Mouse (Mus musculus) C2C12 (cell line): ENCODE results near the gene Brpf1. TPM values are rescaled to one million over a fixed set of nuclear protein-coding genes. Genes with fewer than 3 reads are reported as not detected.

Experiments
- H3K27me3 ChIP-seq: one replicate; pipeline ENCODE4 v1.6.1; 2011; ENCODE audit not compliant: control insufficient read depth, insufficient read depth, insufficient read length
- H3K36me3 ChIP-seq: one replicate; pipeline ENCODE4 v1.6.1; 2011; ENCODE audit not compliant: control insufficient read depth, insufficient read depth
- H3K4me3 ChIP-seq: one replicate; pipeline ENCODE4 v1.5.1; 2011; ENCODE audit warnings: mild to moderate bottlenecking, control low read depth; ENCODE audit not compliant: poor library complexity, insufficient read depth, severe bottlenecking
- H3K79me2 ChIP-seq: one replicate; pipeline ENCODE4 v1.6.1; 2011; ENCODE audit not compliant: control insufficient read depth, insufficient read depth
- H3K79me3 ChIP-seq: one replicate; pipeline ENCODE4 v1.6.1; 2011; ENCODE audit warnings: low read depth, control low read depth
- H3ac ChIP-seq: one replicate; pipeline ENCODE3; 2011; ENCODE audit warnings: low read depth; ENCODE audit not compliant: control insufficient read depth, insufficient read length
- CEBPB ChIP-seq: IDR thresholded peaks from one replicate; pipeline ENCODE4 v1.6.1; 2011; ENCODE audit warnings: low read depth, mild to moderate bottlenecking, control low read depth, moderate library complexity
- CTCF ChIP-seq: IDR thresholded peaks from one replicate; pipeline ENCODE4 v1.5.1; 2011; ENCODE audit not compliant: control insufficient read depth, insufficient read depth, insufficient read length
- FOSL1 ChIP-seq: IDR thresholded peaks from one replicate; pipeline ENCODE4 v1.8.0; 2011; ENCODE audit warnings: mild to moderate bottlenecking, low read length; ENCODE audit not compliant: poor library complexity, insufficient read depth, severe bottlenecking
- MAX ChIP-seq: IDR thresholded peaks from one replicate; pipeline ENCODE4 v1.6.1; 2011; ENCODE audit warnings: mild to moderate bottlenecking, control low read depth
- MYOD1 ChIP-seq: IDR thresholded peaks from one replicate; pipeline ENCODE4 v1.6.1; 2011; ENCODE audit warnings: low read depth; ENCODE audit not compliant: control insufficient read depth, insufficient read length
- MYOG ChIP-seq: IDR thresholded peaks from one replicate; pipeline ENCODE4 v1.6.1; 2011; ENCODE audit not compliant: control insufficient read depth, insufficient read length; ENCODE audit errors: extremely low read depth
- USF1 ChIP-seq: IDR thresholded peaks from one replicate; pipeline ENCODE4 v1.6.1; 2011; ENCODE audit warnings: low read depth, mild to moderate bottlenecking, control low read depth, moderate library complexity
- polyA plus RNA-seq: library from polyadenylated mRNA; unstranded; fragments of >200 nt; fragmentation: generic; extraction: Trizol; gene quantifications from one replicate; pipeline ENCODE4 v1.2.1, GENCODE M21; 2012; ENCODE audit warnings: missing spikeins

The Brpf1 gene
- polyA plus RNA-seq, 1 experiment: 16.1 TPM

DNA sequence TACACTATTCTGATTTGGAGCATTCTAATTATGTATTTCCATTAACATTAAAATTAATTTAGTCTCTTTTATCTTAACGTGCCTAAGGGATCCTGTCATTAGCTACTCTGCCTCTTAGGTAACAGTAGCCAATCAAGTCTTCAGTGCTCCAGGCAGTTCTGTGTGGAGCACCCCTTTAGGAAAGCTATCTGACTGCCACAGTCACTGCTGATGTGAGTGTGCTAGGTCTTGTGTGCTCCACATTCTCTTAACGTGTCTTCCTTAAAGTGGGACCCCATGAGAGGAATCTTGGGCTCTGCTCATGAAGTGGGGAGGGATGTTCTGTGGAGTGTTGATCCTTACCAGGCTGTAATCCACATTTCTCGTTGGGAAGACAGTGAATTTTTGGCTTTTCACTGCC, 34.6 kb upstream of the Brpf1 start:
- Histone ChIP-seq H3K27me3 (no peaks in the 10 kb centered on the region), H3ac (no peak overlapping the region), H3K4me3 (no peak overlapping the region), H3K79me3 (no peaks in the 10 kb centered on the region), H3K79me2 (no peaks in the 10 kb centered on the region), H3K36me3 (peaks cover 20% of the 10 kb centered on the region)
- TF ChIP-seq USF1 (no peak), CTCF (no peak), CEBPB (no peak), MYOD1 (no peak), MAX (no peak), FOSL1 (no peak), MYOG (no peak)

DNA sequence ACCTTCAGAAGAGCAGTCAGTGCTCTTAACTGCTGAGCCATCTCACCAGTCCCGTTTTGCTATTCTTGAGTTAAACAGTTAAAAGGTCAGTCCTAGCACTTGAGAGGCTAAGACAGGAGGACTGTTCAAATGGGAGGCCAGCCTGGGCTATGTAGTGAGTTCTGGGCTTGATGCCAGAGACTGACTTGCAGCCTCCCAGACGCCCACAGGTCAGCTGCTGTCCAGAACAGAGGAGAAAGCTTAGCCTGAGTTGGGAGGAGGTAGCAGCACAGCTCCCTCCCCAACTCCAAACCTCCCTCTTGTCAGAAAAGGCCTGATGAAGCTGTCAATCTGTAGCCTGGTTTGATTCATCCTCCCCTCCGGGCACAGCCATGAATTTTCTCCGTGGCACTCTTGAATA, 30.1 kb upstream of the Brpf1 start:
- H3K4me3 ChIP-seq: no peak overlapping the region
- peaks cover 2% of the 10 kb centered on the region for H3K36me3 ChIP-seq

DNA sequence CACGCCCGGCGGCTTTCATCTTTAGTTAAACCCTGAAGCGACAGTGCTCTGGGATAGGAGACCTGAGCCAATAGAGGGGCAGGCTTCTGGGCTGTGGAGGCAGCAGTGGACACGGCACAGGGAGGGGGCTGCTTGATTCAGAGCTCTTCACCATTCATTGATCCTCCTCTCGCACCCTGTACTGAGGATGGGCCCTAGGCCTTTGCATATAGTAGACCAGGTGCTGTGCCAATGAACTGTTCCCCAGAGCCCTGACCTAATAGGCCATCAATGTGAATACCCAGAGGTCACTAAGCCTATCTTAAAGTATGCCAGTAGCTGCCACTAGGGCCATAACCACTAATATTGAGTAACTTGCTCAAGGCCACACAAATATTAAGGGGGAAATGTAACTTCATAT, 25.3 kb upstream of the Brpf1 start:
- H3K36me3 ChIP-seq: no peaks in the 10 kb centered on the region
- H3K4me3 ChIP-seq: no peak overlapping the region
- H3K79me2 ChIP-seq: no peaks in the 10 kb centered on the region
- H3K27me3 ChIP-seq: peaks cover 27% of the 10 kb centered on the region
- H3K79me3 ChIP-seq: no peaks in the 10 kb centered on the region
- H3ac ChIP-seq: no peak overlapping the region
- TF ChIP-seq FOSL1 (no peak), CTCF (no peak)

More for the DNA sequence above, 30.1 kb upstream of the Brpf1 start:
- Histone ChIP-seq H3K27me3 (no peaks in the 10 kb centered on the region), H3ac (no peak overlapping the region), H3K79me2 (no peaks in the 10 kb centered on the region), H3K79me3 (no peaks in the 10 kb centered on the region)
- TF ChIP-seq FOSL1: no peak
- TF ChIP-seq USF1: no peak
- no peak for TF ChIP-seq CEBPB
- TF ChIP-seq CTCF: no peak
- no peak for TF ChIP-seq MAX
- TF ChIP-seq MYOD1: no peak
- no peak for TF ChIP-seq MYOG

DNA sequence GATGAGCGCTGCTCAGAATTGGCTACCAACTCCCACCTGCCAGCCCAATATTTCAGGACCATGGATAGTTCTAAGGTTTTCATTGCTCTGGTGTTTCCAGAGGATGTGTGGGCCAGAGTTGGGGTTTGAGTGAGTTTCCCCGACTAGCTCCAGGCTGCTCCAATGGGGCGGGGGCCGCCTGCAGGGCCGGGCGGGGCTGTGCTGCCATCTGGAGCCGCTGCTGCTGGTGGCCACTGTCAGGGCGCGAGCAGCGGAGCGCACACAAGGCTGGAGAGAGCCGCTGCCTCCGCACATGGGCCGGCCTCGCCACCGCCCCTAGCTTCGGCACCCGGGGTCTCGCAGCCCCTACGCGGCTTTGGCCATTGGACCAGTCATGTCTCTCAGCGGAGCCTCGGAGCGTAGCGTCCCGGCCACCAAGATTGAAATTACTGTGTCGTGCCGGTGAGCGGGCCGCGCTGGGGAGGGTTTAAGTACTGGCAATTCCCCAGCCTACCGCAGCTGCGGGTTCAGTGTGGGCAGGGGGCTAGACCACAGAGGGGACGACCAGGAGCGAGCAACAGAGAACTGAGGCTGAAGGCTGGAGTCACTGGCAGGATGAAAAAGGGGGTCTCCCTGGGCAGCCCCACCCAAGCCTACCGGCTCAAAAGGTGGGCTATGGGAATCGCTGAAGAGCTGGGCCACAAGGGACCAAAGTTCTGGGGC, 24.7 kb upstream of the Brpf1 start, which contains the start of gene Cpne9:
Gene Cpne9 (plus strand): TSS at position 207 of the 702 bp plus-strand sequence.
- H3K4me3 ChIP-seq: no peak within 1 kb of the TSS
- no peak for TF ChIP-seq CTCF
- no peak for TF ChIP-seq MAX
- no peak for TF ChIP-seq USF1
- TF ChIP-seq CEBPB: no peak
- TF ChIP-seq MYOD1: no peak
- no peaks in the 10 kb centered on the region for H3K36me3 ChIP-seq
- H3K79me3 ChIP-seq: no peaks in the 10 kb centered on the region
- H3K27me3 ChIP-seq: peaks cover 29% of the 10 kb centered on the region
- H3K79me2 ChIP-seq: no peaks in the 10 kb centered on the region
- no peak within 1 kb of the TSS for H3ac ChIP-seq

DNA sequence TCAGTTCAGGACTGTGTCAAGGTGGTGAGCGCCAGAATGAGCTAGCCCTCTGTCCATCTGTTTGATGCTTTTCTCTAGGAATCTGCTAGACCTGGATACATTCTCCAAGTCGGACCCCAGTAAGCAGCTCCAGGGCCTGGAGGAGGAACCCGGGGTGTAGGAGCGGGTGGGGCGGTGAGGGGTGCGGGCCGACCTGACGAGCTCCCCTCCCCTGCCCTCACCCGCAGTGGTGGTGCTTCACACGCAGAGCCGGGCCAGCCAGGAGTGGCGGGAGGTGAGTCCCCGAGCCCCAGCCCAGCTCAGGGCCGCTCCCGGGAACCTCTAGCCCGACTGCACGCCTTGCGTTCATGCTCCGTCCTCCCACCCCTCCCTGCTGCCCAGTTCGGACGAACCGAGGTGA, 24.0 kb upstream of the Brpf1 start:
- Histone ChIP-seq H3K79me2 (no peaks in the 10 kb centered on the region), H3K36me3 (no peaks in the 10 kb centered on the region), H3K27me3 (peaks cover 33% of the 10 kb centered on the region), H3K4me3 (no peak overlapping the region), H3K79me3 (no peaks in the 10 kb centered on the region), H3ac (no peak overlapping the region)
- TF ChIP-seq MYOD1 (no peak), MYOG (no peak), FOSL1 (no peak), MAX (no peak), CTCF (no peak), USF1 (no peak)

DNA sequence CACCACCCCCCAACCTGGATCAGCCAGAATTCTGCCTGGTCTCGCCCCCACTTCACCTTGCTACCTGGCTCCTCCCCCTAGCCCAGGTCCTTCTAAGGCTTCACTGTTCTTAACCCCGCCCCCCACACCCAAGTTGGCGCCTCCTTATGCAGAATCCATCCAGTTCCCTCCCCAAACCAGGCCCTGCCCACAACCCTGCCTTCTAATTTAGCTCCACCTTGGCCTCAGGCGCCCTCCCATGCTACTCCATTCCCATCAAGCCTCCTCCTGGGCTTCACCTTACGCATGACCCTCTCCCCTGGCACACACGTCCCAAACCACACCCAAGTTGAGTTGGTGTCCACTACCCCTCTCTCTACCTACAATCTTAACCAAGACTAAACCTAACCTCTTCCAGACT, 23.4 kb upstream of the Brpf1 start:
- no peak overlapping the region for H3K4me3 ChIP-seq
- H3K79me2 ChIP-seq: no peaks in the 10 kb centered on the region
- H3K27me3 ChIP-seq: peaks cover 33% of the 10 kb centered on the region

More for the DNA sequence above, 23.4 kb upstream of the Brpf1 start:
- no peak overlapping the region for H3ac ChIP-seq
- TF ChIP-seq CEBPB: no peak
- no peak for TF ChIP-seq MYOG
- TF ChIP-seq MAX: no peak
- TF ChIP-seq CTCF: no peak
- no peaks in the 10 kb centered on the region for H3K79me3 ChIP-seq
- H3K36me3 ChIP-seq: no peaks in the 10 kb centered on the region
